Mouse (Mus musculus): ENCODE results near the gene Rdh9. TPM values are rescaled to one million over a fixed set of nuclear protein-coding genes. Genes with fewer than 3 reads are reported as not detected.

The Rdh9 gene
- not detected for polyA plus RNA-seq (2015; fragmentation: Illumina TruSeq; extraction: RNeasy Lipid Tissue Mini Kit (QIAGEN cat#74804); ENCODE audit: insufficient read depth, low read depth, low replicate concordance)

DNA sequence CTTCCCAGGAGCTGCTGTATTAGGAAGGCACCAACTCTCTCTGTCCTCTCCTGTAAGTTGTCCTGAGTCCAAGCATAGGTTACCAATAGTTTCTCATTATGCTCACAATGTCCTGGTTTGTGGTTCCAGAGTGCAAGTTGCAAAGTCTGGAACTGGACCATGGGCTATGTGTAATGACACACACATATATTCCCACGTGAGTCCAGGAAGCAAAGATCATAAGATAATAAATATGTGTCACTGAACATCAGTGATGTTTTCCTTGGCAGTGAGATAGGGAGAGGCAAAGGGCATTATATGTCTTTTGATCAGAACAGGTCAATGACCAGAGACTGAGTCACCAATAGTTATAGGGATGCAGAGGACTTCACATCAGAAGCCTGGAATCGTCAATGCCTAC lies at the start of gene Rdh9:
TSS of gene Rdh9 (plus strand) at position 376 of the 400 bp plus-strand sequence.

DNA sequence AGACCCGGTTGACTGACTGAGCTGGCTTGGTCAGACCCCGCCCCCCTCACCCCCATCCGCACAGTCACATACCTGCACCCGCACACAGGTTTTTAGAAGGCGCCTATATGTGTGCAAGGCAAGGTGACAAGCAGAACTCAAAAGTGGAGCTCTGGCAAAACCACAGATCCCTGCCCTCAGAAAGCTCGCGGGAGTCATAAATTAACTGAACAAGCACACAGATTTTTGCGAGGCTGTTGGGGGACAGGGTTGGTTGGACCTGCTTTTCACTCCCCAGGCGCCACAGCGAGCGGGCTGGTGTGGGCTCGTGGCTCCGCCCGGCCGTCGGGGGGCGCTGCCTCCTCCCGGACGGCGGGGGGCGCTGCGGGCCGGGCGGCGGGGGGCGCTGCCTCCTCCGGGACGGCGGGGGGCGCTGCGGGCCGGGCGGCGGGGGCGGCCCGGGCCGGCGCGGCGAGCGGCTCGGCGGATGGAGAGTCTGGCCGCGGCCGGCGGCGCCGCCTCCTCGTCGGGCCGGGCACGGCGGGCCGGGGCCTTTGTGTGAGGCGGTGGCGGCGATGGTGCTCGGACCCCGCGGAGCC lies 37.0 kb upstream of the Rdh9 start, which contains the start of gene Zbtb39:
TSS of gene Zbtb39 (plus strand) at position 456 of the 578 bp plus-strand sequence.

DNA sequence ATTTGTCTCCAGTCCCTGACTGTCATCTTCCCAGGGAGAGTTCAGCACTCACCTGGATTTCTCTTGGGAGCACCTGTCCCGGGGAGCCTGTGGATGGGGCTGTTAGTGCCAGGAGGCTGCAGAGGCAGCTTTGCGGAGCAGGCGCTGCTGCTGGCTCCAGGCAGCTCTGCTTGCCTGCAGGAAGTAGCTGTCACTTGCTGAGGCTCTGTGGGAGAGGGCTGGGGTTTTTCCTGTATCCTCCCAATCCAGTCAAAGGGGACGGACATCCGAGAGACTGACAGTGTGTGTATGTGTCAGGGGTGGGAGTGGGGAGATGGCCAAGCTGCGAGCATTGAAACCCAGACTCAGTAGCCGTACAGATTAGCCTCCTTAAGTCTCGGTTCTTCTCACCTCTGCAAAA lies 24.6 kb upstream of the Rdh9 start, which contains the start of gene Gpr182:
TSS of gene Gpr182 (minus strand) at position 185 of the 400 bp plus-strand sequence.

DNA sequence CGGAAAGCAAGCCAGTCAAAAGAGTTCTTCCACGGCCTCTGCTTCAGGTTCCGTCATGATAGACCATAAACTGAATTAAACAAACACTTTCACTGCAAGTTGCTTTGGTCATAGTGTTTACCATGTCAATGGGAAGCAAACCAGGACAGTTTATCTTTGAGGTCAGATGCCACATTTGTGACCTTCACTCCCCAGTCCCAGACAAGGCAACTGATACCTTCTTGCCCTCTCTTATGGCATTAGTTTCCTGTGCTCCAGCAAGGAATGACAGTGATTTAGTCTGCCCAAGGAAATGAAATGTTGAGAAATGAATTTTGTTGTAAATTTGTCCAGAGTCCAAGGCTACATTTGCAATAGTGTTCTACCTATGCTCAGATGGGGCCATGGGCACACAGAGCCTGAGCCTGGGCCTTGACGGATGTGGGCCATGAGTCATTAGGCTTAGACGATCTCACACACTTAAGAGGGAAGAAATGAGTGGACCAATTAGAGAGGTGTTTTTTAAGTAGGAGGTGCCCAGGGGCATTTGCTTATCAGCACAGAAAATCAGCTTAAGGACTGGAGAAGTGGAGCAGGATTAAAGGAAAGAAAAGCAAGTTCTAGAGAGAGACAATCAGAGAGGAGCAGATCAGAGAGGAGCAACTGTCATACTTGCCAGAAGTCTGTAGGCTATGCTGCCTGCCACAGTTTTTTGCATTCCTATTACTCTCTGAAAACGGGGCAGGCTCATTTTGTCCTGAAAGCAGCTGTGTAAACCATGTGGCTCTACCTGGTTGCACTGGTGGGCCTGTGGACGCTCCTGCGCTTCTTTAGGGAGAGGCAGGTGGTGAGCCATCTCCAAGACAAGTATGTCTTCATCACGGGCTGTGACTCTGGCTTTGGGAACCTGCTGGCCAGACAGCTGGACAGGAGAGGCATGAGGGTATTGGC lies 16.7 kb upstream of the Rdh9 start, which contains the start of the genes Rdh1 and Rdh16f1:
TSS of gene Rdh1 (plus strand) at position 541 of the 930 bp plus-strand sequence.
TSS of gene Rdh16f1 (plus strand) at position 607 of the 930 bp plus-strand sequence.

DNA sequence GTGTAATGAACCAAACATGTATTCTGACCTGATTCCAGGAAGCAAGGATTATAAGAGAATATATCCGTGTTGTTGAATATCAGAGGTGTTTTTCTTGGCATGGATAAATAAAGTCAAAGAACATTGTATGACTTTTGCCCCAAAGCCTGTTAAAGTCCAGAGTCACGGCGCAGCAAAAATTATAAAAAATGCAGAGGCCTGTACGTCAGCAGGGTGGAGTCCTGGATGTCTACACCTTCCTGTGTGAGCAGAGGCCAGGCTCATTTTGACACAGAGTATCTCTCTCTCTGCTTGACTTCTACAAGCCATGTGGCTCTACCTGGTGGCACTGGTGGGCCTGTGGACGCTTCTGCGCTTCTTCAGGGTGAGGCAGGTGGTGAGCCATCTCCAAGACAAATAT lies 24.7 kb downstream of the Rdh9 start, which contains the start of gene Rdh16:
TSS of gene Rdh16 (plus strand) at position 262 of the 400 bp plus-strand sequence.

Other genes with a start within 250 kb of the Rdh9 start
- not detected for gene Nxph4, start 241.8 kb upstream of the Rdh9 start, polyA plus RNA-seq (2015; fragmentation: Illumina TruSeq; extraction: RNeasy Lipid Tissue Mini Kit (QIAGEN cat#74804); ENCODE audit: insufficient read depth, low read depth, low replicate concordance)
- 48.1 TPM for gene Lrp1, start 155.2 kb upstream of the Rdh9 start, polyA plus RNA-seq (2015; fragmentation: Illumina TruSeq; extraction: RNeasy Lipid Tissue Mini Kit (QIAGEN cat#74804); ENCODE audit: insufficient read depth, low read depth, low replicate concordance)
- 21.8 TPM for gene Stat6, start 133.4 kb upstream of the Rdh9 start, polyA plus RNA-seq (2015; fragmentation: Illumina TruSeq; extraction: RNeasy Lipid Tissue Mini Kit (QIAGEN cat#74804); ENCODE audit: insufficient read depth, low read depth, low replicate concordance)
- gene Nemp1, start 109.5 kb upstream of the Rdh9 start, polyA plus RNA-seq (2015; fragmentation: Illumina TruSeq; extraction: RNeasy Lipid Tissue Mini Kit (QIAGEN cat#74804); ENCODE audit: insufficient read depth, low read depth, low replicate concordance) = 1.2 TPM
- gene Nab2, start 107.8 kb upstream of the Rdh9 start, polyA plus RNA-seq (2015; fragmentation: Illumina TruSeq; extraction: RNeasy Lipid Tissue Mini Kit (QIAGEN cat#74804); ENCODE audit: insufficient read depth, low read depth, low replicate concordance) = 5.6 TPM
- not detected for gene Myo1a, start 71.2 kb upstream of the Rdh9 start, polyA plus RNA-seq (2015; fragmentation: Illumina TruSeq; extraction: RNeasy Lipid Tissue Mini Kit (QIAGEN cat#74804); ENCODE audit: insufficient read depth, low read depth, low replicate concordance)
- gene Tac2, start 51.9 kb upstream of the Rdh9 start, polyA plus RNA-seq (2015; fragmentation: Illumina TruSeq; extraction: RNeasy Lipid Tissue Mini Kit (QIAGEN cat#74804); ENCODE audit: insufficient read depth, low read depth, low replicate concordance) = not detected
- gene Zbtb39, start 36.8 kb upstream of the Rdh9 start, polyA plus RNA-seq (2015; fragmentation: Illumina TruSeq; extraction: RNeasy Lipid Tissue Mini Kit (QIAGEN cat#74804); ENCODE audit: insufficient read depth, low read depth, low replicate concordance) = 1.8 TPM
- gene Gpr182, start 24.7 kb upstream of the Rdh9 start, polyA plus RNA-seq (2015; fragmentation: Illumina TruSeq; extraction: RNeasy Lipid Tissue Mini Kit (QIAGEN cat#74804); ENCODE audit: insufficient read depth, low read depth, low replicate concordance) = 0.79 TPM
- not detected for gene Rdh1, start 16.7 kb upstream of the Rdh9 start, polyA plus RNA-seq (2015; fragmentation: Illumina TruSeq; extraction: RNeasy Lipid Tissue Mini Kit (QIAGEN cat#74804); ENCODE audit: insufficient read depth, low read depth, low replicate concordance)
- gene Rdh16f1, start 16.6 kb upstream of the Rdh9 start, polyA plus RNA-seq (2015; fragmentation: Illumina TruSeq; extraction: RNeasy Lipid Tissue Mini Kit (QIAGEN cat#74804); ENCODE audit: insufficient read depth, low read depth, low replicate concordance) = not detected
- gene Rdh16, start 24.8 kb downstream of the Rdh9 start, polyA plus RNA-seq (2015; fragmentation: Illumina TruSeq; extraction: RNeasy Lipid Tissue Mini Kit (QIAGEN cat#74804); ENCODE audit: insufficient read depth, low read depth, low replicate concordance) = not detected
- gene Rdh19, start 73.5 kb downstream of the Rdh9 start, polyA plus RNA-seq (2015; fragmentation: Illumina TruSeq; extraction: RNeasy Lipid Tissue Mini Kit (QIAGEN cat#74804); ENCODE audit: insufficient read depth, low read depth, low replicate concordance) = not detected
- gene Rdh16f2, start 90.1 kb downstream of the Rdh9 start, polyA plus RNA-seq (2015; fragmentation: Illumina TruSeq; extraction: RNeasy Lipid Tissue Mini Kit (QIAGEN cat#74804); ENCODE audit: insufficient read depth, low read depth, low replicate concordance) = not detected
- not detected for gene Rdh7, start 112.4 kb downstream of the Rdh9 start, polyA plus RNA-seq (2015; fragmentation: Illumina TruSeq; extraction: RNeasy Lipid Tissue Mini Kit (QIAGEN cat#74804); ENCODE audit: insufficient read depth, low read depth, low replicate concordance)
- 5.4 TPM for gene Sdr9c7, start 122.1 kb downstream of the Rdh9 start, polyA plus RNA-seq (2015; fragmentation: Illumina TruSeq; extraction: RNeasy Lipid Tissue Mini Kit (QIAGEN cat#74804); ENCODE audit: insufficient read depth, low read depth, low replicate concordance)
- not detected for gene Hsd17b6, start 231.2 kb downstream of the Rdh9 start, polyA plus RNA-seq (2015; fragmentation: Illumina TruSeq; extraction: RNeasy Lipid Tissue Mini Kit (QIAGEN cat#74804); ENCODE audit: insufficient read depth, low read depth, low replicate concordance)
- gene Prim1, start 238.8 kb downstream of the Rdh9 start, polyA plus RNA-seq (2015; fragmentation: Illumina TruSeq; extraction: RNeasy Lipid Tissue Mini Kit (QIAGEN cat#74804); ENCODE audit: insufficient read depth, low read depth, low replicate concordance) = 3.3 TPM